8 mouse cellular contexts compared by ENCODE assay signal in genomic region chr3:89421002-89421774, GRCm38 (mm10). TPM values are rescaled to one million over a fixed set of nuclear protein-coding genes. Genes with fewer than 3 reads are reported as not detected.
DNase-seq lines count a peak whose midpoint lies in the region; ATAC-seq lines count a peak whose summit lies in the region.

No protein-coding gene starts in this region.

- intact Hi-C loops in heart, postnatal 10 days (cut with DNase I): no loop called here

- H3K9me3 ChIP-seq in forebrain, embryonic 15.5 days: no peaks in the 10 kb centered on the region
- no peaks in the 10 kb centered on the region for H3K9me3 ChIP-seq in neural tube, embryonic 15.5 days (replicated peaks)

- WGBS in forebrain, embryonic 15.5 days: 6% methylated on average over 11 of the region's 11 CpGs
- 5% methylated on average over 11 of the region's 11 CpGs for WGBS in neural tube, embryonic 15.5 days

- peak overlapping the region; percentile 43 for H3K4me2 ChIP-seq in forebrain, embryonic 15.5 days (replicated peaks)
- H3K4me2 ChIP-seq in neural tube, embryonic 15.5 days: peak overlapping the region; percentile 62

- H3K27me3 ChIP-seq in forebrain, embryonic 15.5 days: no peaks in the 10 kb centered on the region
- H3K27me3 ChIP-seq in neural tube, embryonic 15.5 days (replicated peaks): no peaks in the 10 kb centered on the region

- peak overlapping the region; percentile 27 for H3K4me3 ChIP-seq in forebrain, embryonic 15.5 days
- H3K4me3 ChIP-seq in neural tube, embryonic 15.5 days (replicated peaks): peak overlapping the region; percentile 37

- 0 out of 2 replicates have a peak, but pooled peaks have one; percentile 23 for ATAC-seq in forebrain, embryonic 15.5 days (replicated peaks)
- peak; percentile 22; the same call in 1 of the 2 replicates for ATAC-seq in neural tube, embryonic 15.5 days (ENCODE audit: low FRiP score)

- H3K36me3 ChIP-seq in forebrain, embryonic 15.5 days: no peaks in the 10 kb centered on the region
- H3K36me3 ChIP-seq in neural tube, embryonic 15.5 days: no peaks in the 10 kb centered on the region

- peak overlapping the region; percentile 40 for H3K9ac ChIP-seq in forebrain, embryonic 15.5 days (replicated peaks)
- peak overlapping the region; percentile 36 for H3K9ac ChIP-seq in neural tube, embryonic 15.5 days (replicated peaks)

- peak; percentile 86 for DNase-seq in ES-CJ7 (ENCODE audit: low read depth, low spot score)
- DNase-seq in cerebellum, adult 11 months: peak; percentile 35
- DNase-seq in heart, postnatal 10 days: peak; percentile 88 to 90
- peak; percentile 65 to 69 for DNase-seq in layer of hippocampus, adult 18-20 months (ENCODE audit: low spot score in 2 of 2)
- DNase-seq in lung, adult 18-20 months: peak; percentile 90 to 93
- DNase-seq in urinary bladder, postnatal 10 days (ENCODE audit: low spot score): peak; percentile 26

- H3K27ac ChIP-seq in forebrain, embryonic 15.5 days (replicated peaks): no peak overlapping the region
- peak overlapping the region; percentile 74 for H3K27ac ChIP-seq in neural tube, embryonic 15.5 days (replicated peaks)

- H3K4me1 ChIP-seq in forebrain, embryonic 15.5 days: peaks cover 41% of the 10 kb centered on the region
- peaks cover 50% of the 10 kb centered on the region for H3K4me1 ChIP-seq in neural tube, embryonic 15.5 days

RNA-seq across cellular contexts. Expression of gene Shc1, which starts 2.9 kb away (rescaled TPM):
- polyA plus RNA-seq in forebrain, embryonic 15.5 days (2015; fragmentation: Nextera tagmentation; extraction: Ambion mirVana): 14.3 and 15.8 TPM in 2 replicates
- 10 to 100 TPM; 59.1 to 62.1 TPM for total RNA-seq in heart, postnatal 10 days (2021)
- total RNA-seq in layer of hippocampus, adult 18-20 months (2021): 10 to 100 TPM; 11.5 to 12.8 TPM
- 22.0 and 35.3 TPM in 2 replicates for polyA plus RNA-seq in neural tube, embryonic 15.5 days (2015; fragmentation: Nextera tagmentation; extraction: Ambion mirVana)

RNA-seq across cellular contexts. Expression of gene Cks1b, which starts 3.0 kb away (rescaled TPM):
- 165 and 196 TPM in 2 replicates for polyA plus RNA-seq in forebrain, embryonic 15.5 days (2015; fragmentation: Nextera tagmentation; extraction: Ambion mirVana)
- total RNA-seq in heart, postnatal 10 days (2021): 10 to 100 TPM; 26.6 to 26.9 TPM
- total RNA-seq in layer of hippocampus, adult 18-20 months (2021): 1 to 10 TPM; 2.3 to 2.4 TPM
- polyA plus RNA-seq in neural tube, embryonic 15.5 days (2015; fragmentation: Nextera tagmentation; extraction: Ambion mirVana): 79.3 and 153 TPM in 2 replicates

RNA-seq across cellular contexts. Expression of gene Pygo2, which starts 8.8 kb away (rescaled TPM):
- 39.4 and 41.5 TPM in 2 replicates for polyA plus RNA-seq in forebrain, embryonic 15.5 days (2015; fragmentation: Nextera tagmentation; extraction: Ambion mirVana)
- total RNA-seq in heart, postnatal 10 days (2021): 10 to 100 TPM; 16.8 to 22.3 TPM
- 10 to 100 TPM; 60.4 to 64.9 TPM for total RNA-seq in layer of hippocampus, adult 18-20 months (2021)
- polyA plus RNA-seq in neural tube, embryonic 15.5 days (2015; fragmentation: Nextera tagmentation; extraction: Ambion mirVana): 38.8 and 41.1 TPM in 2 replicates

RNA-seq across cellular contexts. Expression of gene Flad1, which starts 9.5 kb away (rescaled TPM):
- polyA plus RNA-seq in forebrain, embryonic 15.5 days (2015; fragmentation: Nextera tagmentation; extraction: Ambion mirVana): 42.0 and 42.3 TPM in 2 replicates
- total RNA-seq in heart, postnatal 10 days (2021): 10 to 100 TPM; 44.4 TPM
- 10 to 100 TPM; 39.8 to 39.9 TPM for total RNA-seq in layer of hippocampus, adult 18-20 months (2021)
- polyA plus RNA-seq in neural tube, embryonic 15.5 days (2015; fragmentation: Nextera tagmentation; extraction: Ambion mirVana): 32.7 and 33.1 TPM in 2 replicates

RNA-seq across cellular contexts. Expression of gene Pbxip1, which starts 15.3 kb away (rescaled TPM):
- polyA plus RNA-seq in forebrain, embryonic 15.5 days (2015; fragmentation: Nextera tagmentation; extraction: Ambion mirVana): 12.1 and 15.1 TPM in 2 replicates
- 10 to 100 TPM; 66.5 to 66.8 TPM for total RNA-seq in heart, postnatal 10 days (2021)
- total RNA-seq in layer of hippocampus, adult 18-20 months (2021): 10 to 100 TPM; 37.7 to 41.2 TPM
- 16.1 and 23.2 TPM in 2 replicates for polyA plus RNA-seq in neural tube, embryonic 15.5 days (2015; fragmentation: Nextera tagmentation; extraction: Ambion mirVana)

Comparison
In these comparisons a context has a peak if more than half of its experiments do, and no peak if none do; other contexts are left out.
1. DNase-seq: peak in every context shown above with its lines; median percentile 92 in lung, adult 18-20 months; 89 in heart, postnatal 10 days; 86 in ES-CJ7; 67 in layer of hippocampus, adult 18-20 months; 35 in cerebellum, adult 11 months; 26 in urinary bladder, postnatal 10 days.
2. RNA of gene Shc1, which starts 2.9 kb away (total RNA-seq): 59.1 to 62.1 TPM in heart, postnatal 10 days; 11.5 to 12.8 TPM in layer of hippocampus, adult 18-20 months; every median in the first group is over 4 times any median in the second.
3. RNA of gene Cks1b, which starts 3.0 kb away (total RNA-seq): 26.6 to 26.9 TPM in heart, postnatal 10 days; 2.3 to 2.4 TPM in layer of hippocampus, adult 18-20 months; every median in the first group is over 4 times any median in the second.